Mouse (Mus musculus) small intestine, adult 2 months (tissue): ENCODE measurements around the gene Bmp6.

Experiments used
- CTCF ChIP-seq: fragments of 200-500 bp; IDR thresholded peaks from 2 replicates; pipeline ENCODE4 v1.5.1; 2012; ENCODE audit warnings: low read depth, mild to moderate bottlenecking, control low read depth, inconsistent platforms, low read length, moderate library complexity, mixed read lengths; ENCODE audit not compliant: insufficient replicate concordance, insufficient read length; ENCODE audit errors: extremely low read depth
- POLR2A ChIP-seq: fragments of 200-500 bp; IDR thresholded peaks from 2 replicates; pipeline ENCODE4 v1.6.1; 2012; ENCODE audit warnings: low read depth, mild to moderate bottlenecking, control low read depth, inconsistent platforms, low read length, moderate library complexity

DNA sequence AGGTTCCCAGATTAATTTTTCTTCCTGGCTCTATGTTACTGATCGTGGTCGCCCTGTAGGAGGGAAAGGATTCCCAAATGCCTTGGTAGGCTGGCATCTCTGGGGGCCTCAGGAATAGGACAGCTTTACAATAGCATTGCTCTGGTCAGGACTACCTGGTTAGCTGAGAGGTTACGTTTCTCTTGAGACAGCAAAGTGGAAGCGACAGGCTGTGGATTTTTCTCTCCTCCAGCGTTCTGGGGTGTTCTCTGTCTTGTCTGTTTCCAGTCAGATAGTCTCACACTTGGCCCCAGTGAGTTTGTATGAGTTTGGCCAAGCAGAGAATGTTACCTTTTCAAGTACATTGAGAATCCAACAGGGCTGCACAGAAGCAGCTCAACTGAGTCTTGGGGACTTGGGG is 106.5 kb downstream of the Bmp6 start:
- TF ChIP-seq CTCF (no peak), POLR2A (no peak)
